21 mouse cellular contexts compared by ENCODE assay signal in the genomic region with DNA sequence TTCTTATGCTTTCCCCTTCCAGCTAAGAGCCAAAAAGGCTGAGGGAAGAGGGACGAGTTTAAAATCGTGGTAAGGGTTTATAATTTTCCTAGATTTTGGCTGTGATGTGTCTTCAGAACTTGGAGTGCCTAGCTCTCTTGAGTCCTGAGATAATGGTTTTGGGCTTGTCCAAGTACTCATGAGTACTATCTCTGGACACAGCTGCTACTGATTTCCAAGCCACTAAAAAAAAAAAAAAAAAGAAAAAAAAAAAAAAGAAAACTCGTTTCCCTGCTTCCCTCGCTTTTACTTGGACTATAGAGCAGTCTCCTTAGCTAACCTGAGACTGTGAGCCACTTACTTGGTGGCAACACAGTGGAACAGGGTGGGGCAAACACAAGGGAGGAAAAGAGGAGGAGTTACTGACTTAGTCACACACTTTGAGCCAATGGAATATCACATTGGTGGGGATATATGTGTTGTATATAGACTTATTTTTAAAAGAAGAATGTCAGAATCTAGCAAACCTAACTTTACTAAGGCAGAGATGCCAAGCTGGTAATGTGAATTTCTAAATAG.
"Had no signal": no experiment of that assay in that cellular context is flagged by ENCODE, and none has a peak within 500 bp of the region (broad histone marks: within the 10 kb centered on the region; RNA-seq: fewer than 3 reads in every experiment).

No protein-coding gene starts in this region.

- DNase-seq: lung, adult 18-20 months; lung, embryonic 14.5 days; lung, postnatal 10 days; lung, postnatal 4 days; midbrain, embryonic 14.5 days; retina, postnatal 1 day; right cerebral cortex, adult 18-20 months; right cerebral cortex, postnatal 25 days; right cerebral cortex, postnatal 4 days; spleen, adult 18-20 months; thymus, adult 18-20 months; thymus, postnatal 25 days; thymus, postnatal 4 days had no signal

- ATAC-seq: midbrain, embryonic 16.5 days had no signal

- H3K9me3 ChIP-seq: liver, embryonic 15.5 days; megakaryocyte, embryonic 14.5 days; midbrain, embryonic 10.5 days; midbrain, embryonic 12.5 days; neural tube, embryonic 13.5 days; neural tube, embryonic 15.5 days had no signal

- H3K9ac ChIP-seq: liver, embryonic 15.5 days; lung, embryonic 14.5 days; midbrain, embryonic 12.5 days; neural tube, embryonic 13.5 days; neural tube, embryonic 15.5 days had no signal

- H3K36me3 ChIP-seq: liver, embryonic 15.5 days; midbrain, embryonic 10.5 days; midbrain, embryonic 12.5 days; neural tube, embryonic 13.5 days; neural tube, embryonic 15.5 days had no signal

- H3K4me2 ChIP-seq: liver, embryonic 15.5 days; lung, embryonic 14.5 days; midbrain, embryonic 12.5 days; neural tube, embryonic 13.5 days; neural tube, embryonic 15.5 days had no signal

- H3K4me3 ChIP-seq: liver, embryonic 15.5 days; megakaryocyte, embryonic 14.5 days; midbrain, embryonic 10.5 days; midbrain, embryonic 12.5 days; myocyte; neural tube, embryonic 13.5 days; neural tube, embryonic 15.5 days had no signal

- H3K4me1 ChIP-seq: liver, embryonic 15.5 days; midbrain, embryonic 10.5 days; midbrain, embryonic 12.5 days; neural tube, embryonic 13.5 days; neural tube, embryonic 15.5 days had no signal

- H3K27ac ChIP-seq: liver, embryonic 15.5 days; midbrain, embryonic 10.5 days; midbrain, embryonic 12.5 days; neural tube, embryonic 13.5 days; neural tube, embryonic 15.5 days had no signal
